Mouse (Mus musculus): Measurements from ENCODE around the gene Sec11a.
"Not testable (repeated sequence)": the region's sequence is repeated elsewhere in the genome, so short reads cannot be mapped to it uniquely, and the experiment has no call there.

Sec11a gene

DNA sequence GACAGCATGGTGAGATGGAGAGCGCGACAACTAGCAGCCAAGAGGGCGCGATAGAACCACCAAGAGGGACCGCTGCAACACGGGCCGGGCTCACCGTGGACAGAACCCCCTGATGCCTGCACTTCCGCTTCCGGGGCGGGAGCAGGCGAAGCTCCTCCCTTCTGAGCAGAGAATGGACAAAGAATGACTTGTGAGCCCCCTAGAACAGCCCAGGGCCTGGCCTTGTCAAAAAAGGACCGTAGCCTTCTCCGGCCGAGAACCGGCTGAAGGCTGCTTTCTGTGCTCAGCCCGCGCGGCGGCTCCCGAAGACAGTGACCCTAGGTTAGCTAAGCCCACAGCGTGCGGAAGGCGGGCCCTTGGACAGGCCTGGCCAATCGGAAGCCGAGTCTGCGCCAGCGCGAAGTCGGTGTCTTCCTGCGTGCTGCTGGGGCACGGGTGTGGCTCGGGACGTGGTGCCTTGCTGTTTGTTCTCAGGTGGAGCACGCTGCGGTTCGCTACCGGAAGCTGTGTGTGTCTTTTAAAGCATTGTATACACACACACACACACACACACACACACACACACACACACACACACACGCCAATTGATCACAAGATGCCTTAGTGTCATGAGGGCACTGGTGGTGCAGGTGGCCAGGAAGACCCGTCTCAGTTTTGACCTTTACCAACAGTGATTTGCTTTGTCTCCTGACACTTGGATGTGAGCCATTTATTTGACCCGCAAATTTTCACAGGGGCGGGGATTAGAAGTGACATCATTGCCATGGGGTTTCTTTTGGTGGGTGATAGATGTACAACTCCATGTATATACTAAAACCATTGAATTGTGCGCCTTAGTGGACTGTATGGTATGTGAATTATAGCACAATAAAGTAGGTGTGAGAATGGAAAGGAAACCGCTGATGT lies at the start of gene Sec11a:
Gene Sec11a, minus strand, starts transcription at position 336 of the 906 bp plus-strand sequence.
- in situ Hi-C loops (cut with MseI, MboI): no loop called here

DNA sequence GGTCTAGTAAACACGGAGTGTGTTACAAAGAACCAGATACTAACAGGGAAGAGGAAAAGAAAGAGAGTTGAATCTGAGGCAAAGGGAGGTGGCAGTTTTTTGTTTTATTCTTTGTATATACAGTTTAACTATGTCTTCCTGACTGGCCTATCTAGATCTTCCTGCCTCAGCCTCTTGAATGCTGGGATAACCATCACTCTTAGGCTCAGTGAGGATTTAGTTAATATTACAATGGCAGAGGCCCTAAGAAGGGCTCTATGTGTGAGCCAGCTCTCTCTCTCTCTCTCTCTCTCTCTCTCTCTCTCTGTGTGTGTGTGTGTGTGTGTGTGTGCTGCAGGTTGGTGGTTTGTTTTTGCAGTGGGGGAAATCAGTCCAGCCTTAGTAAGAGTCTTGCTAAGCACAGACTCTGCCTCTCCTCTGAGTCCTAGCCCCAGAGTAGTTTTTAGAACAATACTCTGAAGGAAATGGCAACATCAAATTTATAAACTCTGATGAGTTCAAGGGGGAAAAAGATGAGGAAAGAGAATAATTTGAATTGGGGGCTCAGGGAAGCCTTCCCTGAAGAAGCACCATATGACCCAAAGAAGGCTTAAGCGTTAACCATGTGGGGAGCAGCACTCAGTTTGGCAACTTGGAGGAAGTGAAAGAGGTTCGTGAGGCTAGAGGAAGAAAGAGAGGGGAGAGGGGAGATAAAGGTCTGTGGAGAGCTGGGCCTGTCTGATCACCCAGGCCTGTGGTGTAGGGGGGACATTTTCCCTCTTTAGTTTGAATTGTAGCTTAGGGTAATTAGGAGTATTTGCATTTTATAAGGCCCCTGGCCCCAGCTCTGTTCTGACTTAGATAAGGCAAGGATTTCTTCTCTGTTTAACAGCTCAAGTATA lies 47.9 kb upstream of the Sec11a start:
- in situ Hi-C loops (cut with MseI, MboI): no loop called here

DNA sequence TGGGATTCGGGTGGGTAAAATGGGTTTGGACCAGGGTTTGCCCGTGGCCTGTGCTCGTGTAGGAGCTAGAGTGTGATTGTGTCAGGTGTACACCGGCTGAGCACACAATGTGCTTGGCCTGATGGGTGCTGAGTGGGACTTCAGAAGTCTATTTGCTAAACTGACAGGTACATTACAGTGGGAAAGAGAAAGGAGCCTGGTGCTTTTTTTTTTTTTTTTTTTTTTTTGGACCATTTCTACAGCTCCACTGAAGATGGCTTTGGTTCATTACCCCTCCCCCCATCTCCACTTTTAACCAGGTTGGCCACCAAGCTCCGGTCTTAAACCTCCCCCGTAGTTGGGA lies 47.1 kb upstream of the Sec11a start:
- in situ Hi-C loops (cut with MseI, MboI): no loop called here

DNA sequence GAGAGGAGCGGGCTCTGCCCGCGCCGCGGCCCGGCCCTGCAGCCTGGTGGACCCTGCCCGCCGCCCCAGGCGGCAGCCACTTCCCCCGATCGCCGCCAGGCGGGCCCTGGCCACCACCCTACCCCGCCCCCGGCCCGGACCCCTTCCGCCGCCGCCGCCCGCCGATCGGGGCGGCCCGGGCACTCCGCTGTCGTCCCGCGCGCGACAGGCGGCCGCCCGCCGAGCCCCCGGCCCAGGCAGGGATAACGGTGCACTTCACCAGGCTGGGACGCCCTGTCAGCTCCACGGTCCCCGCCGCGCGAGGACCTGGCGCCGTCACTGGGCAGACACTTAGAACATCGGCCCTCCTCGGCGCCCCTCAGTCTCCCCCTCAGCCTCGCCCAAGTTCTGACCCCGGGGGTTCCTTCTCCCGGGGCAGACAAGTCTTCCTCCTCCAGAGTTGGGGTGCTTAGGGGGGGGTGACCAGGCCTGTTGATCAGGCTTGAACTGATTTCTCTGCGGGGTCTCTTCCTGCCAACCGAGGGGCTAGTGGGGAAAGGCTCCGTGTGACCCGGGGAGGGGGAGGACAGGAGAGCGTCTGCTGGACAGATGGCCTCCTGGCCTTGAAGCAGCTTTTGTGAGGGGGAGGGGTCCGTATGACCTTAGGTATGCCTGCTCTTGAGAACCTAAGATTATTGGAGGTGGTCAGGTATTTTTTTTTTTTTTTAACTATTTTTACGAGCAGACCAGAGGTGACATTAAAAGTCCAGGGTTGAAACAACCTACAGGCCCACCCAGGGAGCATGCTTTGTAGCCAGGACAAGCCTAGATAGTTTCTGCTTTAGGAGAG lies 46.5 kb upstream of the Sec11a start:
- in situ Hi-C loops (cut with MseI, MboI): no loop called here

DNA sequence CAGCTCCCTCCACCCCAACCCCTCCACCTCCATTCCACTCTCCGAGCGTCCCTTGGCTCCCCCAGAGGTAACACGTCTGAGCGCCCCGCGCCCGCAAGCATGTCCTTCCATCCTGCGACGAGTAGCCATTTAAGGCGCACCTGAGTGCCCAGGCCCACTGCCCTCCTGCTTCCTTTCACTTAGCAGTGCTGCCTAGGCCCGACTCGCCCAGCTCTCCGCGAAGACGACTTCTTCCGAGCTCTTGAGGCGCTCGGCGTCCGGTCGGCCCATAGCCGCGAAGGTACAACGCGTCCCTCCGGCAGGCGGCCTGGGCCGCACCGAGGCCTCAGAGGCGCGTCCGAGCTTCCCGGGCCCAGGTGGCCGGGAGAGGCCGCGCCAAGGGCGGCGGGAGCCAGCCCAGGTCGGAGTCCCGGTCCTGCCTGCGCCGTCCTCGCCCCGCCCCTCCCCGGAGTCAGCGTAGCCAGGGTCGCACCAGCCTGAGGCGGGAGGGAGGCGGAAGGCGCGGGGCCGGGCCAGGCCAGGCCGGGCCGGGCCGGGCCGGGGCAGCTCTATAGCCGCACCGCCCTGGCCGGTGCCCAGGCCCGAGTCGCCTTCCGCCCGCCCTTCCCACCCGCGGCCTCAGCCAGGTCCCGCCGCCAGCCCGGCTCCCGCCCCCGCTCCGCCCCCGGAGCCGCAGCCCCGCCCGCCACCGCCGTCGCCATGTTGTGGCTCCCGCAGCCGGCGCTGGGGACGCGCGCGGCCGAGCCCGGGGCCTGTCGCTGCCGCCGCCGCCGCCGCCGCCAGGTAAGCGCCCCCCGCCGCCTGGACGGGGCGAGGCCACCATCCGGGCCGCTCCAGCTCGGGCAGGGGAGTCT lies 45.6 kb upstream of the Sec11a start, which contains the start of gene Zfp592:
Gene Zfp592, plus strand, starts transcription at position 702 of the 854 bp plus-strand sequence.
- in situ Hi-C loops (cut with MseI, MboI): no loop called here

DNA sequence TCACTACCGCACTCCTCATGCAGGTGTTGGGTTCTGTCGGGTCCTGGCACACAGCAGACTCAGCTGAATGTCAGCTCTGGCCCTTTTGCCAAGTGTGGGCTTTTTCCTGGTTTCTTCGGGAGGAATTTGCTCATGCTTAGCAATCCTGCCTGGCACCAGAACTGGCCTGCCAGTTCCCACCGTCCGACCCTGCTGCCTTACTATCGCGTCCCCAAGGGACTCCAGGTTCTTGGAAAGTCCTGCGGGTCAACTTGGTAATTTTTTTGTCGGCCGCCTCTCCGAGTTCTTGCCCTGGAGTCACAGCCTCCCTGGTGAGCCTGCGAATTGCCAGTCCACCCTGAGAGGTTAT lies 45.0 kb upstream of the Sec11a start:
- in situ Hi-C loops (cut with MseI, MboI): no loop called here

DNA sequence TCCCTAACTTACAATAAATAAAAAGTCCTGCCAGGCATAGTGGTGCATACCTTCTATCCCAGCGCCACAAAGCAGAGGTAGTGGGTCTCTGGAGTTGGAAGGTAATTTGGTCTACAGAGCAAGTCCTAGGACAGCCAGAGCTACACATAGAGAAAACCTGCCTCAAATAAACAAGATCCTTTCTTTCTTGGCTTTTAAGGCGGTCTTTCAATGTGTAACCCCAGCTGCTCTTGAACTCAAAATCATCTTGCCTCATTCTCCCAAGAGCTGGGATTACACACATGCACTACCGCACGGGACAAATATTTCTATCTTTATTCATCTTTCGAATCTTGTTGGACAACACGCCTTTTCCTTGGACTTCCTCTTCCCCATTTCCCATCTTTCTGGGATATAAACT lies 44.5 kb upstream of the Sec11a start:
- in situ Hi-C loops (cut with MseI, MboI): no loop called here

DNA sequence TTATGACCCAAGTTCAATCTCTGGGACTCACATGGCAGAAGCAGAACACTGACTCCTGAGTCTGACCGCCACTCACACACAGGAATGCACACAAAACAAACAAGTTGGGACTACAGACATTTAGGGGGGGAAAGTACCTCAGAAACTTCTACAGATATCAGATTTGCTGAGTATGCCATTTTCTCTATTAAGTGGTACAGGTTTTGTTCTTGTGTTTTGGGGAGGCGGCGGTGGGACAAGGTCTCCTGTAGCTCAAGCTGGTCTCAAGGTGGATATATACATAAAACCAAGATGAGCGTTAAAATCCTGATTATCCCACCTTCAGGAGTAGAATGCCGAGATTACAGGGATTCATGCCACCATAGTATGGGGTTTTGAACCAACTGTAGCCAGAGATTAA lies 44.0 kb upstream of the Sec11a start:
- in situ Hi-C loops (cut with MseI, MboI): no loop called here

DNA sequence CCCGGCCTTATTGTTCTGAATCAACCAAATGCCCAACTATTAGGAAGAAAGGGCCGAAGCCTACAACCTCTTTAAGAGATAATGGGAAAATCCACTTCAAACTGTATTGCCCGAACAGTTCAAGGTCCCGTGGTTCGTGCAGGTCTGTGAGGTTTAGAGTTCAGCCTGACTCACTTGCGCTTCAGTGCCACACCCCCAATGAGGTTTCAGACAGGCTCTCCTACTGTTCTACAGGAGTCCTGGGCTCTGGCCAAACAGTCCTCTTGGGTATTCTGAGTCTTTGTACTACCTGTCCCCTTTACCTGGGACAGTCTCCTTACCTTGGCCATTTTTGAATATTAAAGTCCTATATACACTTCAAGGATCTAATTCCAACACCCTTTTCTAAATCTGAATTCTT lies 42.7 kb upstream of the Sec11a start:
- in situ Hi-C loops (cut with MseI, MboI): no loop called here

DNA sequence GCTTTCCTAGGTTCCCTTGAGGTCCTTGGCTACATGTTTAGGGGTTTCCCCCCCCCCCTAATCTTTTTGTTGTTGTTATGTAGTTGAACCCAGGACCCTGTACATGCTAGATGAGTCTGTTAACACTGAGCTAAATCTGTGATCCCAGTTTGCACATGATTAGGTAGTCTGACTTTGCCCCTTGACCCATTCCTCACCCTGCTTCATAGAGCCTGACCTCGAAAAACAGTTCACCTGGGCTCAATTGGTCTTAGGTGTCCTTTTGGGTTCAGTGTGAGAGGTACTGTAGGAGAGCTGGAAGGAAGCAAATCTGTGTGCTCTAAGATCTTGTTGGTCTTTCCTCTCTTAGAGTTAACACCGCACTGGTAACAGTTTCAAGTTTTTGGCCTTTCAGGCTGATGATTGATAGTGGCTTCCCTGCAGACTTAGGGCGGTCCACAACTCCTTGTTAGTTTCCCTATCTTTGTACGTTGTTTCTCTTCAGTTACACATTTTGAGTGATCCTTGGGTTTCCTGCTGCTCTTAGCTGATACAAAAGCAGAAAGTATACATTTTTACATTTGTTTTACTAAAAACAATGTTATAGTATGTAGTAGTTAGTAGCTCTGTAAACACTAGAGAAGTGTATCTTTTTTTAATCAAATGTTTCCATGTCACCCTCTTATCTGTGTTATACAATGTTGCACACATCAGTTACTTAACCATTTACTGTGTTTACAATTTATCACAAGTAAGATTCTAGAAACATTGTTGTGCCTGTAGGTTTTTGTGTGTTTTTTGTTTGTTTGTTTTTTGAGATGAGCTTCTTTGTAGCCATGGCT lies 40.4 kb upstream of the Sec11a start:
- in situ Hi-C loops (cut with MseI, MboI): no loop called here

DNA sequence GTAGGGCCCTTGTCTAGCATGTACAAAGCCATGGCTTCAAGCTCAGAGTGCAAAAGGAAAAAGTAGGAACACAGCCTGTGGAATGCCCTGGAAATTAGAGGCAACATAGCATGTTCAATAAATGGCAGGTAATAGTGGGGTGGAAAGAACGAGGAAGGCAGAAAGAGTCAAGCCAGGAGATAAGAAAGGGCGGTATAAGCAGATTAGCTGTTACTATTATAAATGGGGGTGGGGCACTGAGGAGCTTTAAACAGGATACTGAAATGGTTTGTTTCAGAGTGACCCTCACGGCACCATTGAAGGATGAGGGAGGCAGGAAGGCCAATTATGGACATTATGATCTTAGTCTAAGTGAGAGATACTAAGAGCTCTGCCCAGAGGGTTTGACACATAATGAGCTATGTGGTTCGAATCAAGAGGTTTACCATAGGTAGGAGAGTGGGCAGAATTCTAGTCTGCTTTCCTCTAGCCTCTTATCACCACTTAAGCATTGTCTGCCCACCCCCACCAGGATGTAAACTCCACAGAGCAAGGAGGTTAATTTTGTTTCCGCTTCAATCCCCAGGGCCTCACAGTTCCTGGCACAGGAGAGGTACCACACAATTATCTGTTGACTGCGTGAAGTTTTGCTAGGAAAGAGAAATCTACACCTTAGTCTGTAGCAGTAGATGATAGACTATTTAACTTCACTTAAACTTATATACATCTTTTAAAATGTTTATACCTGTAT lies 39.0 kb upstream of the Sec11a start:
- in situ Hi-C loops (cut with MseI, MboI): no loop called here

DNA sequence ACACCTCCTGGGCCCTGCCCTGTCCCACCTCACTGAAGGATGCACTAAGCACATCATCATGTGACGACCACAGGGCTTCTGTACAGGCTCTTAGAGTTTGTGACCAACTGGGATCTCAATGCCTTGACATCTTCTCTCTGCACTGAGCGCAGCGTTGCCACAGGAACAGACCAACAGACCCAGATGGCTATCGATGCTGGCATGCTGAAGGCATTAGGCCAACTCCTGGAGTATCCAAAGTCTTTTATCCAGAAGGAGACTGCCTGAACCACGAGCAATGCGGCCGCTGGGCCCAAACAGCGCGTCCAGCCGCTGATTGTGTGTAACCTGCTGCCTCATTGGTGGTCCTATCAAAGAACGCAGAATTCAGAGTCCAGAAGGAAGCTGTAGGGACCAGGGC lies 33.0 kb upstream of the Sec11a start:
- in situ Hi-C loops (cut with MseI, MboI): no loop called here

DNA sequence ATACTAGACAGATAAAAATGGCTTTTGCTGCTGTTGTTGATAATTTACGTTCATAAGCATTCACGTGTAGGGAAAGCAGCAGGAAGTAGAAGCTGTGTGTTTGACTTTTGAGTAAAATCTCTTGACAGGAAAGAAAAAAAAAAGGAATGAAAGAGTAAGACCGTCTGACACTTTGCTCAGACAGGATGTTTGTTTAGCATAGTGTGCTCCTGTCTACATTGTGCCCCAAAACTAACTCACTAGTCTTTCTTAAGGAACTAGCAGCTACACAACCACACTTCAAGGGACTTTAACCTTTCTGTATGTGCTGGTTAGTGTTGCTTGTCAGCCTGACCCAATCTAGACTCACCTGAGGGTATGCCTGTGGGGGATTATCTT lies 26.0 kb upstream of the Sec11a start:
- in situ Hi-C loops (cut with MseI, MboI): not testable (repeated sequence)

DNA sequence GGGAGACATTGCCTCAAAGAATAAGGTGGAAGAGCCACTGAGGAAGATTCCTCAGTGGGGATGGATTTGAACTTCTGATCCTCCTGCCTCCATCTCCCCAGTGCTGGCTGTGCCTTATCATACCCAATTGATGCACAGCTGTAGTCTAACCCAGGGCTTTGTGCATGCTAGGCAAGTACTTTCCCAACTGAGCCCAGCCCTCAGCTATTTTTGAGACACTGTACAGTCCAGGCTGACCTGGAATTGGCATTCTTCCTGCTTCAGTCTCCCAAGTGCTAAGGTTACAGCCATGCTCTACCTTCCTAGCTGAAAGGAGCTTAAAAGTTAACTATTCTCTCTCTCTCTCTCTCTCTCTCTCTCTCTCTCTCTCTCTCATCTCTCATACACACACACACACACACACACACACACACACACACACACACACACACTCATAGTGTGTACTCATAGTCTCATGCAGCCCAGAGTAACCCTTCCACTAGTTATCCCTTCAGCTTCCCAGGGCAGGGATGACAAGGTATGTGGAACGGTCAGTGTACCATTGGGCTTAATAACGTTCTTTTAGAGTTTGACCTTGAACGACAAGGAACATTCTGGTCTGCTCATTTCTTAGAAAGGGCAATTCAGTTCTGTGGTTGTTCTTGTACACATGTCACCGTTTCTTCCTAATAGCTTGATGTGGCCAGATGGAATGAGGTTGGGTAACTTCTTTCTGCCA lies 25.5 kb upstream of the Sec11a start:
- in situ Hi-C loops (cut with MseI, MboI): not testable (repeated sequence)

DNA sequence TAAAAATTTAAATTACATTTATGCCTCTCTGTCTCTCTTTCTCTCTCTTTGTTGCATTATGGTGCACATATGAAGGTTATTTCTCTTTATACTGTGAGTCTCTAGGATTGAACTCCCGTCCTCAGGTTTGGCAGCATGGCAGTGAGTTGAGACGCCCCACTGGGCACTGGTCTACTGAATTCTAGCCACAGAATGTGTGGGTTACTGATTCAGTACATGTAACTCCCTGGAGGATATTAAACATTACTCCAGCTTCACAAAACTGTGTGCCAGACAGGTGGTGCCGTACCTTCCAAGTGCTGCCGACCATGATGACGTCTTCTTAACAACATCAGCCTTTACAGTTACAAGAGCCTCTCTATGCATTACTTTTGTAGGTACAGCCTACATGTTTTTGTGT lies 24.5 kb upstream of the Sec11a start:
- in situ Hi-C loops (cut with MseI, MboI): no loop called here

DNA sequence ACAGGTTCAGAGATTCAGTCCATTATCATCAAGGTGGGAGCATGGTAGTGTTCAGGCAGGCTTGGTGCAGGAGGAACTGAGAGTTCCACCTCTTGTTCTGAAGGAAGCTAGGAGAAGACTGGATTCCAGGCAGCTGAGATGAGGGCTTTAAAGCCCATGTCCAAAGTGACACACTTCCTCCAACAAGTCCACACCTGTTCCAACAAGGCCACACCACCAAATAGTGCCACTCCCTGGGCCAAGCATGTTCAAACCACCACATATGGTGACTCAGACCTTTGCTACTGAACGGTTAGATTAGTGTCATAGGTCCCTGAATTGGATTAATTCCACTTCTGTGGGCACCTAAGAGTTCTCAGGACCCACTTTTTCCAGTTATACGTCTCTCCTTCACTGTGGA lies 23.8 kb upstream of the Sec11a start:
- in situ Hi-C loops (cut with MseI, MboI): no loop called here

DNA sequence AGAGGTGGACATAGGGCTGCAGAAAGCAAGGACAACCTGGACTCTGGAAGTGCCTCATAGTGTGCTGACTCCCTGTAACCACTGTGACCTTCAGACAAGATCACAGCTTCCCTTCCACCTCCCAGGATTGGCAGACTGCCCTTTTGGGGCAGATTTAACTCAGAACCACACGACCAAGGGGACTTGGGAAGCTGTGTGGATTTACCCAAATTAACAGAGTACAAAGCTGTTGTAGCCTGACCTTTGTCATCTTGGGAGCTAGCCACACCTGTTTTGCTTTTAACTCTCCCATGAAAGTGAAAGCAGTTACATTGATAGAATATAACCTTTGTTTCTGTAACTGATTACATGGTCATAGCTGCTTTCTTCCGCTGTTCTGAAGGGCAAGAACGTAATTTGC lies 23.3 kb upstream of the Sec11a start:
- in situ Hi-C loops (cut with MseI, MboI): no loop called here

DNA sequence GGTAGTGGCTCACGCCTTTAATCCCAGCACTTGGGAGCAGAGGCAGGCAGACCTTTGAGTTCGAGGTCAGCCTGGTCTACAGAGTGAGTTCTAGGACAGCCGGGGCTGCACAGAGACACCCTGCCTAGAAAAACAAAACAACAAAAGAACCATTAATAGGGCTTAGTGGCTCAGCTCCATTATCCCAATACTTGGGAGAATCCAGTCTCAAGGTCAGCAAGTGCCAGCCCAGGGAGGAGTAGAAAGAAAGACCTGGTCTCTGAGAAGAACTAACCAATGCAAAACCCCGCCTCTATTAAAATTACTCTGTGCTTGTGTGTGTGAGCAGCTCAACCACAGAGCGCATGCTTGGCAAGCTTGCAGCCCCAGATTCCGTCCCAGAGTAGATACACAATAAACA lies 15.2 kb upstream of the Sec11a start:
- in situ Hi-C loops (cut with MseI, MboI): no loop called here

DNA sequence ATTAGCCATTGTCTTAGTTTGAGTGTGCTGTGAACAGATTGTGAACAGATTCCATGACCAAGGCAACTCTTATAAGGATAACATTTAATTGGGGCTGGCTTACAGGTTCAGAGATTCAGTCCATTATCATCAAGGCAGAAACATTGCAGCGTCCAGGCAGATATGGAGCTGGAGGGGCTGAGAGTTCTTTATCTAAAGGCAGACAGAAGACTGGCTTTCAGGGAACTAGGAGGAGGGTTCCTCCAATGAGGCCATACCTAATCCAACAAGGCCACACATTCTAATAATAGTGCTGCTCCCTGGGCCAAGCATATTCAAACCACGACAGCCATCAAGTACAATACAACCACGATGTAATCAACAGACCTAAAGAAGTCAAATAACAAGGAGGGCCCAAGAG lies 11.4 kb upstream of the Sec11a start:
- in situ Hi-C loops (cut with MseI, MboI): no loop called here

Measured in mouse trophoblast stem cell (cell line).